In the genomic region with DNA sequence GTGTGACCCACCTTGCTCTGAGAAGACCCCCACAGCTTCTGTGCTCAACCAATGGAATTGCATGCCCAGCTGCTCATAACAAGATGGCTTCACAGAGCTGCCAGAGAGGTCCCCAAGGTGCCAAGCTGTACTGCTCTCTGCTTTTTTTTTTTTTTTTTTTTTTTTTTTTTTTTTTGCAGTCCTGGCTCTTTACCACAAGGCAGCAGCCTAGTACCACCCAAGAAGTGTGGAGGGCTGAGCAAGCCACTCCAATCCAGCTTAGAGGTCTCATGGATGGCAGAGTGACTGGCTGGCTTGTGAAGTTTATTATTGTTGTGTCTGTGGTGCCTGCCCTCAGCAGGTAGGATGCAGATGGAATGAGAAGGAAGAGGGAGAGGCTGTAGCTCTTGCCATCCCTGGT, we compare ENCODE assay signal across 23 mouse cellular contexts. TPM values are rescaled to one million over a fixed set of nuclear protein-coding genes. Genes with fewer than 3 reads are reported as not detected.
DNase-seq lines count a peak whose midpoint lies in the region; ATAC-seq and TF ChIP-seq lines count a peak whose summit lies in the region.
"Had no signal": no experiment of that assay in that cellular context is flagged by ENCODE, and none has a peak within 500 bp of the region (broad histone marks: within the 10 kb centered on the region; RNA-seq: fewer than 3 reads in every experiment).

No protein-coding gene starts in this region.

- H3K36me3 ChIP-seq in hindbrain, embryonic 16.5 days (ENCODE audit: control insufficient read depth, insufficient read depth, low read length) = no peaks in the 10 kb centered on the region
- H3K36me3 ChIP-seq in hindbrain, embryonic 13.5 days = no peaks in the 10 kb centered on the region
- no peaks in the 10 kb centered on the region for H3K36me3 ChIP-seq in midbrain, embryonic 11.5 days (ENCODE audit: control insufficient read depth, insufficient read depth, low read length)
- H3K36me3 ChIP-seq in midbrain, embryonic 14.5 days (ENCODE audit: control insufficient read depth, insufficient read depth, low read length) = no peaks in the 10 kb centered on the region
- H3K36me3 ChIP-seq in liver, embryonic 14.5 days (replicated peaks; ENCODE audit: control insufficient read depth, insufficient read depth, low read depth) = no peaks in the 10 kb centered on the region
- no peaks in the 10 kb centered on the region for H3K36me3 ChIP-seq in neural tube, embryonic 15.5 days
- H3K36me3 ChIP-seq: embryonic facial prominence, embryonic 15.5 days; G1E; limb, embryonic 10.5 days; liver, embryonic 13.5 days had no signal

- 0 out of 2 replicates have a peak, but pooled peaks have one; percentile 20 for ATAC-seq in hindbrain, embryonic 16.5 days
- no peak for ATAC-seq in hindbrain, embryonic 13.5 days (ENCODE audit: low FRiP score)
- ATAC-seq in midbrain, embryonic 11.5 days (ENCODE audit: low FRiP score) = peak; percentile 27; the same call in 1 of the 2 replicates
- no peak for ATAC-seq in midbrain, embryonic 14.5 days (ENCODE audit: low FRiP score, low TSS enrichment)
- peak; percentile 53; the same call in 1 of the 2 replicates for ATAC-seq in liver, embryonic 14.5 days (ENCODE audit: insufficient read depth)
- ATAC-seq in neural tube, embryonic 15.5 days (ENCODE audit: low FRiP score) = no peak

- no peak for TF ChIP-seq EP300 in liver, embryonic 14.5 days (IDR thresholded peaks at IDR 0.05; ENCODE audit: low read depth)

- H3K4me3 ChIP-seq in hindbrain, embryonic 16.5 days (ENCODE audit: low read length) = no peak overlapping the region
- H3K4me3 ChIP-seq in hindbrain, embryonic 13.5 days = no peak overlapping the region
- no peak overlapping the region for H3K4me3 ChIP-seq in midbrain, embryonic 11.5 days (ENCODE audit: low read depth, low read length)
- H3K4me3 ChIP-seq in midbrain, embryonic 14.5 days (replicated peaks; ENCODE audit: low read depth, low read length) = no peak overlapping the region
- H3K4me3 ChIP-seq in liver, embryonic 14.5 days (ENCODE audit: insufficient read depth in 1 of 2, low read depth in 2 of 2, low read length in 2 of 2) = no peak overlapping the region
- H3K4me3 ChIP-seq in neural tube, embryonic 15.5 days (replicated peaks) = no peak overlapping the region
- H3K4me3 ChIP-seq: embryonic facial prominence, embryonic 15.5 days; limb, embryonic 10.5 days; liver, embryonic 13.5 days had no signal

- no peaks in the 10 kb centered on the region for H3K27me3 ChIP-seq in hindbrain, embryonic 16.5 days (replicated peaks; ENCODE audit: control insufficient read depth, insufficient read depth, low read length)
- no peaks in the 10 kb centered on the region for H3K27me3 ChIP-seq in hindbrain, embryonic 13.5 days
- H3K27me3 ChIP-seq in midbrain, embryonic 11.5 days (ENCODE audit: control insufficient read depth, insufficient read depth, low read length) = no peaks in the 10 kb centered on the region
- no peaks in the 10 kb centered on the region for H3K27me3 ChIP-seq in midbrain, embryonic 14.5 days (ENCODE audit: control insufficient read depth, insufficient read depth, low read length)
- H3K27me3 ChIP-seq in liver, embryonic 14.5 days (ENCODE audit: control insufficient read depth, insufficient read depth, low read length) = no peaks in the 10 kb centered on the region
- H3K27me3 ChIP-seq in neural tube, embryonic 15.5 days (replicated peaks) = no peaks in the 10 kb centered on the region
- H3K27me3 ChIP-seq: embryonic facial prominence, embryonic 15.5 days; liver, embryonic 13.5 days had no signal

- no peak overlapping the region for H3K27ac ChIP-seq in hindbrain, embryonic 16.5 days (ENCODE audit: low read depth, low read length)
- H3K27ac ChIP-seq in hindbrain, embryonic 13.5 days = no peak overlapping the region
- H3K27ac ChIP-seq in midbrain, embryonic 11.5 days (ENCODE audit: low read depth, low read length) = no peak overlapping the region
- H3K27ac ChIP-seq in midbrain, embryonic 14.5 days (replicated peaks; ENCODE audit: low read depth, low read length) = no peak overlapping the region
- H3K27ac ChIP-seq in liver, embryonic 14.5 days = no peak overlapping the region
- H3K27ac ChIP-seq in neural tube, embryonic 15.5 days (replicated peaks) = no peak overlapping the region
- H3K27ac ChIP-seq: embryonic facial prominence, embryonic 15.5 days; hindbrain, embryonic 14.5 days; limb, embryonic 10.5 days; liver, embryonic 13.5 days had no signal

- H3K4me1 ChIP-seq in hindbrain, embryonic 16.5 days (ENCODE audit: control insufficient read depth, insufficient read depth, low read depth, low read length) = no peaks in the 10 kb centered on the region
- no peaks in the 10 kb centered on the region for H3K4me1 ChIP-seq in hindbrain, embryonic 13.5 days (replicated peaks)
- no peaks in the 10 kb centered on the region for H3K4me1 ChIP-seq in midbrain, embryonic 11.5 days (ENCODE audit: control insufficient read depth, insufficient read depth, low read length)
- H3K4me1 ChIP-seq in midbrain, embryonic 14.5 days (ENCODE audit: control insufficient read depth, insufficient read depth, low read length) = no peaks in the 10 kb centered on the region
- peaks cover 0 to 3% of the 10 kb centered on the region in 2 experiments; a peak in 2 of 4 replicates for H3K4me1 ChIP-seq in liver, embryonic 14.5 days (replicated peaks; ENCODE audit: control insufficient read depth in 2 of 2, insufficient read depth in 2 of 2, low read length in 1 of 2)
- H3K4me1 ChIP-seq in neural tube, embryonic 15.5 days = no peaks in the 10 kb centered on the region
- H3K4me1 ChIP-seq: embryonic facial prominence, embryonic 15.5 days; limb, embryonic 10.5 days had no signal

- H3K9me3 ChIP-seq in hindbrain, embryonic 16.5 days (ENCODE audit: control insufficient read depth, low read length) = no peaks in the 10 kb centered on the region
- H3K9me3 ChIP-seq in hindbrain, embryonic 13.5 days = no peaks in the 10 kb centered on the region
- H3K9me3 ChIP-seq in midbrain, embryonic 11.5 days (ENCODE audit: control insufficient read depth, low read length) = no peaks in the 10 kb centered on the region
- H3K9me3 ChIP-seq in midbrain, embryonic 14.5 days (ENCODE audit: control insufficient read depth, low read length) = no peaks in the 10 kb centered on the region
- H3K9me3 ChIP-seq in liver, embryonic 14.5 days (ENCODE audit: control insufficient read depth, low read length) = no peaks in the 10 kb centered on the region
- H3K9me3 ChIP-seq in neural tube, embryonic 15.5 days (replicated peaks) = no peaks in the 10 kb centered on the region
- H3K9me3 ChIP-seq: embryonic facial prominence, embryonic 15.5 days; G1E; limb, embryonic 10.5 days; liver, embryonic 13.5 days had no signal

- TF ChIP-seq CTCF in liver, embryonic 14.5 days (IDR thresholded peaks at IDR 0.05; ENCODE audit: low read depth) = peak; percentile 15; the same call in 1 of the 2 replicates

- H3K4me2 ChIP-seq in hindbrain, embryonic 16.5 days (ENCODE audit: low read length) = no peak overlapping the region
- H3K4me2 ChIP-seq in hindbrain, embryonic 13.5 days = no peak overlapping the region
- no peak overlapping the region for H3K4me2 ChIP-seq in midbrain, embryonic 11.5 days
- no peak overlapping the region for H3K4me2 ChIP-seq in midbrain, embryonic 14.5 days (ENCODE audit: low read length)
- H3K4me2 ChIP-seq in liver, embryonic 14.5 days (ENCODE audit: low read depth) = no peak overlapping the region
- H3K4me2 ChIP-seq in neural tube, embryonic 15.5 days = no peak overlapping the region
- H3K4me2 ChIP-seq: embryonic facial prominence, embryonic 15.5 days; hindbrain, embryonic 14.5 days; liver, embryonic 13.5 days had no signal

- H3K9ac ChIP-seq in hindbrain, embryonic 16.5 days (ENCODE audit: low read depth, low read length) = no peak overlapping the region
- no peak overlapping the region for H3K9ac ChIP-seq in hindbrain, embryonic 13.5 days
- no peak overlapping the region for H3K9ac ChIP-seq in midbrain, embryonic 11.5 days (ENCODE audit: low read length)
- H3K9ac ChIP-seq in midbrain, embryonic 14.5 days (replicated peaks; ENCODE audit: low read length) = no peak overlapping the region
- no peak overlapping the region for H3K9ac ChIP-seq in liver, embryonic 14.5 days (replicated peaks)
- no peak overlapping the region for H3K9ac ChIP-seq in neural tube, embryonic 15.5 days (replicated peaks)
- H3K9ac ChIP-seq: embryonic facial prominence, embryonic 15.5 days; hindbrain, embryonic 14.5 days; liver, embryonic 13.5 days had no signal

- no peak for DNase-seq in midbrain, embryonic 11.5 days (ENCODE audit: low spot score, missing footprints)
- DNase-seq in midbrain, embryonic 14.5 days = no peak
- DNase-seq in ZHBTc4 (ENCODE audit: low read depth, low spot score) = peak; percentile 38
- no peak for DNase-seq in liver, embryonic 14.5 days (ENCODE audit: low read depth in 3 of 3, low spot score in 3 of 3)
- DNase-seq: adrenal gland, postnatal 36 days; cerebellum, adult 2 months; cerebellum, postnatal 36 days; gastrocnemius, postnatal 10 days; kidney, adult 11 months; kidney, postnatal 25 days; liver, embryonic 13.5 days; thymus, postnatal 25 days had no signal

RNA-seq across cellular contexts. Expression of a gene that starts 18.8 kb away (rescaled TPM):
- polyA plus RNA-seq in hindbrain, embryonic 16.5 days (2015; fragmentation: Nextera tagmentation; extraction: Ambion mirVana) = not detected in 2 replicates
- polyA plus RNA-seq in hindbrain, embryonic 13.5 days (2015; fragmentation: Nextera tagmentation; extraction: Ambion mirVana) = not detected in 2 replicates
- not detected in 2 replicates for polyA plus RNA-seq in midbrain, embryonic 11.5 days (2014; fragmentation: Nextera tagmentation; extraction: Ambion mirVana)
- not detected in 2 replicates for polyA plus RNA-seq in midbrain, embryonic 14.5 days (2014; fragmentation: Nextera tagmentation; extraction: Ambion mirVana)
- not detected in 2 replicates for polyA plus RNA-seq in liver, embryonic 14.5 days (2012; rRNA removed)
- polyA plus RNA-seq in liver, embryonic 14.5 days (2014; fragmentation: Nextera tagmentation; extraction: Ambion mirVana) = not detected in 2 replicates
- not detected in 2 replicates for polyA plus RNA-seq in neural tube, embryonic 15.5 days (2015; fragmentation: Nextera tagmentation; extraction: Ambion mirVana)
- polyA plus RNA-seq: cerebellum, adult 2 months; G1E; heart, embryonic 16.5 days; hindbrain, embryonic 14.5 days; limb, embryonic 10.5 days; liver, embryonic 13.5 days; lung, embryonic 16.5 days; neural tube, embryonic 11.5 days had no signal

RNA-seq across cellular contexts. Expression of a gene that starts 40.3 kb away (rescaled TPM):
- polyA plus RNA-seq in hindbrain, embryonic 16.5 days (2015; fragmentation: Nextera tagmentation; extraction: Ambion mirVana) = not detected in 2 replicates
- polyA plus RNA-seq in hindbrain, embryonic 13.5 days (2015; fragmentation: Nextera tagmentation; extraction: Ambion mirVana) = not detected in 2 replicates
- not detected in 2 replicates for polyA plus RNA-seq in midbrain, embryonic 11.5 days (2014; fragmentation: Nextera tagmentation; extraction: Ambion mirVana)
- not detected in 2 replicates for polyA plus RNA-seq in midbrain, embryonic 14.5 days (2014; fragmentation: Nextera tagmentation; extraction: Ambion mirVana)
- not detected in 2 replicates for polyA plus RNA-seq in liver, embryonic 14.5 days (2012; rRNA removed)
- polyA plus RNA-seq in liver, embryonic 14.5 days (2014; fragmentation: Nextera tagmentation; extraction: Ambion mirVana) = not detected in 2 replicates
- polyA plus RNA-seq in neural tube, embryonic 15.5 days (2015; fragmentation: Nextera tagmentation; extraction: Ambion mirVana) = not detected in 2 replicates
- polyA plus RNA-seq: cerebellum, adult 2 months; frontal cortex, adult 2 months; G1E; heart, embryonic 16.5 days; hindbrain, embryonic 14.5 days; limb, embryonic 10.5 days; liver, embryonic 13.5 days; lung, embryonic 16.5 days; neural tube, embryonic 11.5 days had no signal

Comparison
In these comparisons a context has a peak if more than half of its experiments do, and no peak if none do; other contexts are left out.
1. ATAC-seq: peak in hindbrain, embryonic 16.5 days (single experiment), midbrain, embryonic 11.5 days (single experiment) and liver, embryonic 14.5 days (single experiment); none in hindbrain, embryonic 13.5 days (single experiment), midbrain, embryonic 14.5 days (single experiment) and neural tube, embryonic 15.5 days (single experiment).